Mouse (Mus musculus) brain, embryonic 14.5 days (tissue): ENCODE data around the gene Btnl4.

ENCODE experiments used
- CTCF ChIP-seq: fragments of 200-500 bp; IDR thresholded peaks from 2 replicates; pipeline ENCODE4 v1.5.1; 2012; ENCODE audit warnings: inconsistent platforms, mild to moderate bottlenecking, moderate library complexity, borderline replicate concordance; ENCODE audit not compliant: insufficient read depth, insufficient read length; ENCODE audit errors: extremely low read depth
- POLR2A ChIP-seq: fragments of 200-500 bp; IDR thresholded peaks from 2 replicates; pipeline ENCODE4 v1.6.1; 2012; ENCODE audit warnings: mild to moderate bottlenecking, inconsistent platforms, borderline replicate concordance; ENCODE audit not compliant: poor library complexity, insufficient read depth, insufficient read length, severe bottlenecking; ENCODE audit errors: extremely low read depth

DNA sequence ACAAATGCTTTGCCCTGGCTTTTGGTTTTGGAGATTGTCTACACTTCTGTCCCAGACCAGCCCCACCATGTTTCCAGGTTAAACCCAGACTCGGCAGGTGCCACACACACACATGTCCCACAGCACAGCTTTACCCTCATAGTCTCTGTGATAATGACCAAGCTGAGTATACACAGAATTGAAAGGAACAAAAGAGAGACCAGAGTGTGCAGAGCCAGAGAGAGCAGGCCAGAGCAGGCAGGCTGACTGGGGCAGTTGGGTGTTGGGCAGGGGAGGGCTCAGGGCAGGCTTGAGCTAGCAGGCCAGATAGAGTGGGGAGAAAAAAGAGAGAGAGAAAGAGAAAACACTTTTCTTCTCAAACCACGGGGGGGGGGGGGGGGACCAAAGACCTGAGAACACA, 19.4 kb upstream of the Btnl4 start:
- TF ChIP-seq CTCF, result no peak
- TF ChIP-seq POLR2A, result no peak
